Mouse (Mus musculus): ENCODE data around the gene Rnf32.

Gene Rnf32

DNA sequence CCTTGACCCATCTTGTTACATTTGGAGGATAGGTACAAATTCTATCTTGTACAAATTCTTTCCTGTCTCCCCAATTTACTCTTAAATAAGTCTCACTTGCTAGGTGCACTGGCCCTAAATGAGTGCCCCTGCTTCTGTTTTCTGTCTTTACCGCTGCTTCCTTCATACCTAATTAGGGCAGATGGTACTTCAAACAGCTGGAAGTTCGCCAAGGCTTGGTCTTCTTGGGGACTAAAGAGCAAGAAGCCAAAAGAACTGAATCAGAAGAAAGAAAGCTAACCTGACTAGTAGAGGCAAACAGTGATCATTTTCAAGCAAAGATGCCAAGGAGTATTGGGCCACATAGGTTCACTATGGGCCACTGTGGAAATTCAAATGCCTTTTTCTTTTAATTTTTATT is 77.6 kb downstream of the Rnf32 start:
- DNase-seq (ENCODE audit: low spot score in 2 of 2): no peak

DNA sequence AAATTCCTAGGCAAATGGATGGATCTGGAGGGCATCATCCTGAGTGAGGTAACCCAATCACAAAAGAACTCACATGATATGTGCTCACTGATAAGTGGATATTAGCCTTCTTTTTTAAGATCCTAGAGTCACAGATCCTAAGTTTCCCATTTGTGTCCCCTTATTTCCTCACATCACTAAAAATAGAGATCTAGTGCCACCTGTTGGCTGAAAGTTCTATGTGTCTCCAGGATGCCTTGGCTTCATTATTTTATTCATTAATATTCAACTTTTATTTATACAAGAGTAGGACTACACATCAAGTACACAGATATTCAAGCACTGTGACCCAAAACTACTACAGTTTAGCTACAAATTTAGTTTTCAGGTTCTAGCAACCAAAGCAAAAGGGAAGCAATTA is 79.0 kb downstream of the Rnf32 start:
- no peak for DNase-seq (ENCODE audit: low spot score in 2 of 2)

Data from spleen, postnatal 10 days (tissue).